Mouse (Mus musculus) bone marrow macrophage, adult 2 months (primary cell): ENCODE data around the gene Cep72. TPM values are rescaled to one million over a fixed set of nuclear protein-coding genes. Genes with fewer than 3 reads are reported as not detected.
"Not testable (repeated sequence)": the region's sequence is repeated elsewhere in the genome, so short reads cannot be mapped to it uniquely, and the experiment has no call there.

Experiments
- H3K27ac ChIP-seq: 2 replicates; pipeline ENCODE4 v1.5.1; 2012; ENCODE audit warnings: low read depth, low read length; ENCODE audit not compliant: insufficient read depth
- H3K4me1 ChIP-seq: 2 replicates; pipeline ENCODE4 v1.6.1; 2012; ENCODE audit warnings: low read length; ENCODE audit not compliant: control insufficient read depth, insufficient read depth
- H3K4me3 ChIP-seq: 2 replicates; pipeline ENCODE4 v1.5.1; 2012; ENCODE audit warnings: mild to moderate bottlenecking, low read length, moderate library complexity; ENCODE audit not compliant: insufficient read depth
- CTCF ChIP-seq: IDR thresholded peaks from 2 replicates; pipeline ENCODE4 v1.5.1; 2012; ENCODE audit warnings: low read depth, mild to moderate bottlenecking, low read length, moderate library complexity
- POLR2A ChIP-seq: IDR thresholded peaks from 2 replicates; pipeline ENCODE4 v1.6.1; 2012; ENCODE audit warnings: mild to moderate bottlenecking, low read depth, low read length, borderline replicate concordance
- polyA plus RNA-seq: library from polyadenylated mRNA; stranded (reverse); fragments of >200 nt; gene quantifications from 2 replicates; pipeline ENCODE4 v1.2.4, GENCODE M21; 2012; ENCODE audit not compliant: missing spikeins, insufficient read depth, insufficient read length

Cep72 gene
- polyA plus RNA-seq, 1 experiment = 9.4 TPM

GRCm38 (mm10) chr13:74073369-74073768 lies 11.3 kb upstream of the Cep72 start:
- Histone ChIP-seq H3K4me3 (no peak overlapping the region), H3K4me1 (no peaks in the 10 kb centered on the region), H3K27ac (no peak overlapping the region)
- no peak for TF ChIP-seq POLR2A
- TF ChIP-seq CTCF = no peak

- Histone ChIP-seq H3K4me1 (no peaks in the 10 kb centered on the region), H3K27ac (no peak overlapping the region), H3K4me3 (no peak overlapping the region)
- TF ChIP-seq CTCF = no peak
- no peak for TF ChIP-seq POLR2A
These were observed 9.6 kb upstream of the Cep72 start for GRCm38 (mm10) chr13:74071714-74072113.

- H3K4me1 ChIP-seq, H3K27ac ChIP-seq, H3K4me3 ChIP-seq: not testable (repeated sequence)
These were observed 9.1 kb upstream of the Cep72 start for GRCm38 (mm10) chr13:74071244-74071643.

- H3K4me1 ChIP-seq = peaks cover 8% of the 10 kb centered on the region
- H3K27ac ChIP-seq = no peak overlapping the region
- no peak overlapping the region for H3K4me3 ChIP-seq
- TF ChIP-seq POLR2A = no peak
- no peak for TF ChIP-seq CTCF
These were observed 4.5 kb upstream of the Cep72 start for GRCm38 (mm10) chr13:74066576-74066975.

GRCm38 (mm10) chr13:74063340-74064050 lies 1.4 kb upstream of the Cep72 start:
- Histone ChIP-seq H3K4me3 (no peak overlapping the region), H3K27ac (no peak overlapping the region), H3K4me1 (peaks cover 8% of the 10 kb centered on the region)
- no peak for TF ChIP-seq POLR2A

- TF ChIP-seq CTCF = no peak
- TF ChIP-seq POLR2A = no peak
- H3K27ac ChIP-seq = no peak overlapping the region
These were observed 454 bp upstream of the Cep72 start for GRCm38 (mm10) chr13:74062378-74063128.

GRCm38 (mm10) chr13:74058081-74058480 lies 4.0 kb downstream of the Cep72 start:
- H3K4me3 ChIP-seq = no peak overlapping the region
- no peak for TF ChIP-seq CTCF
- no peak for TF ChIP-seq POLR2A
- H3K27ac ChIP-seq = no peak overlapping the region
- H3K4me1 ChIP-seq = no peaks in the 10 kb centered on the region

More at GRCm38 (mm10) chr13:74062378-74063128, 454 bp upstream of the Cep72 start:
- H3K4me1 ChIP-seq = peaks cover 8% of the 10 kb centered on the region
- peak overlapping the region; percentile 82 for H3K4me3 ChIP-seq

GRCm38 (mm10) chr13:74056194-74056593 lies 5.9 kb downstream of the Cep72 start:
- Histone ChIP-seq H3K4me1 (no peaks in the 10 kb centered on the region), H3K4me3 (no peak overlapping the region), H3K27ac (no peak overlapping the region)
- no peak for TF ChIP-seq CTCF
- TF ChIP-seq POLR2A = no peak

GRCm38 (mm10) chr13:74039926-74040325 lies 22.2 kb downstream of the Cep72 start:
- TF ChIP-seq CTCF (no peak), POLR2A (no peak)
- Histone ChIP-seq H3K4me3 (no peak overlapping the region), H3K4me1 (peaks cover 12% of the 10 kb centered on the region), H3K27ac (no peak overlapping the region)

GRCm38 (mm10) chr13:74035776-74036175 lies 26.3 kb downstream of the Cep72 start:
- peaks cover 12% of the 10 kb centered on the region for H3K4me1 ChIP-seq
- H3K27ac ChIP-seq = no peak overlapping the region
- H3K4me3 ChIP-seq = no peak overlapping the region
- no peak for TF ChIP-seq POLR2A
